Mouse (Mus musculus) liver, embryonic 12.5 days (tissue): ENCODE results near the gene Podnl1. TPM values are rescaled to one million over a fixed set of nuclear protein-coding genes. Genes with fewer than 3 reads are reported as not detected.
A peak's percentile ranks its signal among the peaks of the same experiment; 100 is the strongest.

Experiments
- ATAC-seq: fragments of 200-750 bp; cut with Nextera tagmentation; 2 replicates; pipeline ENCODE4 v1.8.0; 2017; ENCODE audit warnings: moderate number of reproducible peaks, mild to moderate bottlenecking, moderate library complexity
- H3K27ac ChIP-seq: fragments of 300-500 bp; sonication (generic); 2 replicates; pipeline ENCODE4 v1.5.1; 2016; ENCODE audit warnings: mild to moderate bottlenecking
- H3K27me3 ChIP-seq: fragments of 300-500 bp; sonication (generic); replicated peaks from 2 replicates; pipeline ENCODE4 v1.6.1; 2016; ENCODE audit warnings: mild to moderate bottlenecking, moderate library complexity
- H3K36me3 ChIP-seq: fragments of 300-500 bp; sonication (generic); 2 replicates; pipeline ENCODE4 v1.6.1; 2016; ENCODE audit warnings: mild to moderate bottlenecking, moderate library complexity
- H3K4me1 ChIP-seq: fragments of 300-500 bp; sonication (generic); 2 replicates; pipeline ENCODE4 v1.6.1; 2016
- H3K4me2 ChIP-seq: fragments of 300-500 bp; sonication (generic); 2 replicates; pipeline ENCODE4 v1.6.1; 2016; ENCODE audit warnings: mild to moderate bottlenecking, moderate library complexity
- H3K4me3 ChIP-seq: fragments of 300-500 bp; sonication (generic); 2 replicates; pipeline ENCODE4 v1.5.1; 2016; ENCODE audit warnings: mild to moderate bottlenecking, moderate library complexity
- H3K9ac ChIP-seq: fragments of 300-500 bp; sonication (generic); 2 replicates; pipeline ENCODE4 v1.6.1; 2016; ENCODE audit warnings: mild to moderate bottlenecking, moderate library complexity
- H3K9me3 ChIP-seq: fragments of 300-500 bp; sonication (generic); replicated peaks from 2 replicates; pipeline ENCODE4 v1.6.1; 2016; ENCODE audit warnings: mild to moderate bottlenecking, moderate library complexity
- WGBS: fragments of 180-500 bp; shearing (Covaris S2); methylation state at CpG from one replicate; pipeline ENCODE4 v1.1.7; 2016; ENCODE audit not compliant: insufficient replicate concordance; 5-methylcytosine and 5-hydroxymethylcytosine counted together
- polyA plus RNA-seq: library from polyadenylated mRNA; unstranded; fragments of >200 nt; fragmentation: Nextera tagmentation; extraction: Ambion mirVana; gene quantifications from 2 replicates; pipeline ENCODE4 v1.2.1, GENCODE M21; 2016

Gene Podnl1
- polyA plus RNA-seq, 1 experiment from 2014 or later = 0.13 TPM

- Histone ChIP-seq H3K27ac (no peak overlapping the region), H3K9ac (no peak overlapping the region), H3K9me3 (no peaks in the 10 kb centered on the region), H3K27me3 (no peaks in the 10 kb centered on the region), H3K36me3 (peaks cover 53% of the 10 kb centered on the region), H3K4me1 (peaks cover 28% of the 10 kb centered on the region), H3K4me2 (no peak overlapping the region), H3K4me3 (no peak overlapping the region)
- no peak for ATAC-seq
- 88% methylated on average over 25 of the region's 25 CpGs for WGBS
These were observed 24.1 kb upstream of the Podnl1 start for GRCm38 (mm10) chr8:84101476-84102270.

- 35% methylated on average over 3 of the region's 3 CpGs for WGBS
- no peak for ATAC-seq
- Histone ChIP-seq H3K4me1 (peaks cover 28% of the 10 kb centered on the region), H3K4me3 (peak overlapping the region; percentile 81), H3K27me3 (no peaks in the 10 kb centered on the region), H3K27ac (peak overlapping the region; percentile 81), H3K9ac (peak overlapping the region; percentile 86), H3K4me2 (peak overlapping the region; percentile 92), H3K9me3 (peaks cover 4% of the 10 kb centered on the region), H3K36me3 (peaks cover 34% of the 10 kb centered on the region)
These were observed 22.2 kb upstream of the Podnl1 start for GRCm38 (mm10) chr8:84103601-84104000.

DNA sequence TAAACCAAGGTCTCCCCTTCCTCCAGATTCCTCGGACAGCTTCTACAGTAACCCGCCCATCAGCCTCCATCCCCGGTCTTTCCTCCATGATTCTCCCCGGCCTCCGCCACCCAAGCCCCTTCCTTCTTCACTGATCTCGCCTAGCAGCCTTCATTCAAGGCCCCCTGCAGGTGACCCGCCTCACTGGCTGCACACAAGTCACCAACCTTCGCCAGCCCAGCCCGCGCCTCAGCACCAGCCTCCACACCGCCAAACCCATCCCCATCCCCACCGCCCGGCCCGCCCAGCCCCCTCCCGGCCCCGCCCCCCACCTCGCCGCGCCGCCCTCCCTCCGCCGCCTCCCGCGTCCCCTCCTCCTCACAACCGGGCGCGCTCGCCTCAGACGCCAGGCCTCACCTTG lies 21.6 kb upstream of the Podnl1 start:
- Histone ChIP-seq H3K9ac (peak overlapping the region; percentile 86), H3K4me2 (peak overlapping the region; percentile 92), H3K36me3 (peaks cover 28% of the 10 kb centered on the region), H3K4me1 (peaks cover 28% of the 10 kb centered on the region), H3K27ac (peak overlapping the region; percentile 81), H3K4me3 (peak overlapping the region; percentile 81), H3K27me3 (no peaks in the 10 kb centered on the region), H3K9me3 (peaks cover 4% of the 10 kb centered on the region)
- 2% methylated on average over 26 of the region's 29 CpGs for WGBS
- peak; percentile 76 for ATAC-seq

DNA sequence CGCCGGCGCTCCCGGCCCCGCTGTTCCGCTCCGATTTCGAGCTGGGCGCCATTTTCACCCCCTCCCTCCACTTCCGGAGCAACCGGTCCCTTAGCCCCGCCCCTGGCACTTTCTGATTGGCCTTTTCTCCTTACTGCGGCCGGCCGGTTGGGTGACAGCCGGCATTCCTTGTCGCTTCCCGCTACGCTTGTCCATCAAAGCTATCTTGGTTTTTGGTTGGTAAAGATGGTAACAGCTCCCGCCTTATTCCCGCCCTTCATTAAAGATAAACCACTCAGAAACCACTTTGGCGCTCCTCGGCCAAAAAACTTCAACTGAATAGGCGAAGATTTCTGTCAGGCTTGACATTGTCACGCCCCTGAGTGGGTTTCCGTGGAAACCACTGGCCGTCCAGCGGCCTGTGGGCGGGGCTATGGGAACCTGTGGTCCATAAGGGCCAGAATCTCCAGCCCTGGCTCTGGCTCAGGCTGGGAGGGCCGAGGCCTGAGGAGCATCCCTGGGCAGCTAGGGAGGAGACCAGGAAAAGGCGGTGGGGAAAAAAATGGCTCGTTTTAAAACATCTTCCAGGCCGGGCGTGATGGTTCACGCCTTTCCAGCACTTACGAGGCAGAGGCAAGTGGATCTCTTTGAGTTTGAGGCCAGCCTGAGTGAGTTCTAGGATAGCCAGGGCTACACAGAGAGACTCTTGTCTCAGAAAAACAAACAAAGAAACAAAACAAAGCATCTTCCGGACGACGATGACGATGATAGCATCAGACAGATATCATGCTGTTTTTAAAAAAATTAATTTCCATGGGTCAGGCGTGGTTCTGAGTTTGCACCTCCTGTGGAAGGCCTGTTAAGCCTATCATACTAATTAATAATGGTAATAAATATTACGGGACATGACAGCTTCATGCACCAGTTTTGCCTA lies 20.8 kb upstream of the Podnl1 start, which contains the start of gene Dcaf15:
Gene Dcaf15, minus strand, starts transcription at position 72 of the 913 bp plus-strand sequence.
- Histone ChIP-seq H3K4me2 (peak within 1 kb of the TSS; percentile 92), H3K4me1 (peaks cover 28% of the 10 kb centered on the region), H3K4me3 (peak within 1 kb of the TSS; percentile 81), H3K9me3 (peaks cover 4% of the 10 kb centered on the region), H3K27ac (peak within 1 kb of the TSS; percentile 81), H3K27me3 (no peaks in the 10 kb centered on the region), H3K36me3 (peaks cover 25% of the 10 kb centered on the region), H3K9ac (peak within 1 kb of the TSS; percentile 86)
- 10% methylated on average over 42 of the region's 42 CpGs for WGBS
- peak; percentile 96 for ATAC-seq

DNA sequence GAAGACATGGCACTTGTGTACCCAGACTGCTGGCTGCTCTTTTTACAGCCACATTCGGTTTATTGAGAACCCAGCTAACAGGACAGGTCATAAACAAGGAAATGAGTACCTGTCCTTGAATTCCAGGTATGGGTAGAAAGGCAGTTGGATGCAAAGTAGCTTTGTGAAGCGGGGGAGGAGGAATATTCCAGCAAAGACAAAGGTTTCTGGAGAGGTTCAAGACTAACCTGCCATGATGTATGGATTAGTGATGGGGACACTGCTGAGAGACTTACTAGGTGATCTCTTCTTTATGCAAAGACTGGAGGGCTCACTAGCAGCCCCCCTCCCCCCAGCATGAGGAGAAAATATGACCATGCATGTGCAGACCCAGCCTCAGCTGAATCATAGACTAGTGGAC lies 20.1 kb upstream of the Podnl1 start:
- Histone ChIP-seq H3K4me2 (peak overlapping the region; percentile 92), H3K27ac (no peak overlapping the region), H3K9me3 (peaks cover 4% of the 10 kb centered on the region), H3K9ac (no peak overlapping the region), H3K36me3 (peaks cover 23% of the 10 kb centered on the region), H3K4me3 (peak overlapping the region; percentile 81; the same call in 1 of the 2 replicates), H3K4me1 (peaks cover 28% of the 10 kb centered on the region), H3K27me3 (no peaks in the 10 kb centered on the region)
- no peak for ATAC-seq
- WGBS = 74% methylated on average over 2 of the region's 2 CpGs

DNA sequence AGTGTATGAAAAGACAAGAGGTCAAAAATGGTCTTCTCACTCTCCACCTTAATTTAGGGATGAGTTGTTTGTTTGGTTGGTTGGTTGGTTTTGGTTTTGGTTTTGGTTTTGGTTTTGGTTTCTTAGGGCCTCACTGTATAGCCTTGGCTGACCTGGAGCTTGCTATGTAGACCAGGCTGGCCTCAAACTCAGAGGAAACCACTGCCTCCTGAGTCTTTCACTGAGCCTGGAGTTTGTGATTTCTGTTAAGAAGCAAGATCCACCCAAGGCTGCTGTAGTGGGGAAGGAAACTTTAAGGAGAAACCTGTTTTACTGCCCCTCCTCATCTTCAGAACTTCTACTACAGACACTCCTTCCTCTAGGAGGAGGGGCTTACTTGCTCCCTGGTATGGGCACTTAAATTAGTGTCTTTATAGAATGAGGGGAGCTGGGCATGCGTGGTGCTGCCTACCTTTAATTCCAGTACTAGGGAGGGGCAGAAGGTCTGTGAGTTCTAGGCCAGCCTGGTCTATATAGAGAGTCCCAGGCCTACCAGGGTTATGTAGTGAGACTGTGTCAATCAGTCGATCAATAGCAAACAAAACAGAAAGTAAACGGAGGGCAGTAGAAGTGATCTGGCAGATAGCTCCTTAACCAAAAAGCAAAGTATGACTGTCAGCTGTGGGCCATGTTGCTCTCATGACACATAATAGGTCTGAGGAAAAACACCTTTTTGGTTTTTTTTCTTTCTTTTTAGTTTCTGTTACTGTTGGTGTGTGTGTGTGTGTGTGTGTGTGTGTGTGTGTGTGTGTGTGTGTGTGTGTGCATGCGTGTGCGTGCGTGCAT lies 19.4 kb upstream of the Podnl1 start:
- Histone ChIP-seq H3K4me1 (peaks cover 28% of the 10 kb centered on the region), H3K27me3 (no peaks in the 10 kb centered on the region), H3K9ac (no peak overlapping the region), H3K27ac (no peak overlapping the region), H3K36me3 (peaks cover 15% of the 10 kb centered on the region), H3K4me3 (no peak overlapping the region), H3K4me2 (no peak overlapping the region), H3K9me3 (peaks cover 4% of the 10 kb centered on the region)
- no peak for ATAC-seq
- 87% methylated on average over 6 of the region's 6 CpGs for WGBS

DNA sequence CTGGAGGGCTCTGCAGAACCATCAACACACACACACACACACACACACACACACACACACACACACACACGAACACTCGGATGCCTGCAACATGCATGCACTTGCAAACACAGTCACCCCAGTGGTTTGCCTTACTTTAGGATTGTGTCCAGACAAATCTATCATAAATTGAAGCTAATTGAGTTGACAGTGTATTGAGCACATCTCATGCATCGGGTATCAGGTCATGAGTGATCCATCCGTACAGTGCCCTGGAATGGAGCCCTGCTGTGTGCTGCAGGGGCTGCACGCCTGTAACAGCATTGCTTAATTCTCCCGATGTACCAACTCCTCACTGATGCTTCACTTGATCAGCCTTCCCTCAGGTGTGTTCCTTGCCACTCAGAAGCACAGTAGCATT lies 10.1 kb upstream of the Podnl1 start:
- H3K4me3 ChIP-seq = no peak overlapping the region
- H3K27ac ChIP-seq = no peak overlapping the region
- WGBS = 71% methylated on average over 6 of the region's 6 CpGs
- H3K9me3 ChIP-seq = no peaks in the 10 kb centered on the region
- no peak overlapping the region for H3K4me2 ChIP-seq
- H3K27me3 ChIP-seq = 0 out of 2 replicates have a peak, but pooled peaks cover 4% of the 10 kb centered on the region
- no peaks in the 10 kb centered on the region for H3K4me1 ChIP-seq
- no peak for ATAC-seq
- no peak overlapping the region for H3K9ac ChIP-seq
- no peaks in the 10 kb centered on the region for H3K36me3 ChIP-seq

GRCm38 (mm10) chr8:84122151-84122550 lies 3.6 kb upstream of the Podnl1 start:
- H3K4me1 ChIP-seq = no peaks in the 10 kb centered on the region
- no peaks in the 10 kb centered on the region for H3K9me3 ChIP-seq
- H3K27ac ChIP-seq = no peak overlapping the region
- no peak overlapping the region for H3K4me3 ChIP-seq
- H3K36me3 ChIP-seq = no peaks in the 10 kb centered on the region
- H3K4me2 ChIP-seq = no peak overlapping the region
- WGBS = 77% methylated on average over 3 of the region's 3 CpGs
- no peak for ATAC-seq
- no peak overlapping the region for H3K9ac ChIP-seq
- H3K27me3 ChIP-seq = peaks cover 12% of the 10 kb centered on the region; the same call in 1 of the 2 replicates

- Histone ChIP-seq H3K36me3 (no peaks in the 10 kb centered on the region), H3K4me1 (peaks cover 12% of the 10 kb centered on the region), H3K9me3 (no peaks in the 10 kb centered on the region), H3K4me3 (no peak overlapping the region), H3K4me2 (no peak overlapping the region), H3K27me3 (peaks cover 15% of the 10 kb centered on the region; the same call in 1 of the 2 replicates), H3K27ac (no peak overlapping the region), H3K9ac (no peak overlapping the region)
- no peak for ATAC-seq
- WGBS = 24% methylated on average over 2 of the region's 2 CpGs
These were observed 953 bp downstream of the Podnl1 start for GRCm38 (mm10) chr8:84126742-84127141.

GRCm38 (mm10) chr8:84127202-84127901 lies 1.6 kb downstream of the Podnl1 start:
- no peak overlapping the region for H3K4me2 ChIP-seq
- 32% methylated on average over 17 of the region's 17 CpGs for WGBS
- peaks cover 3% of the 10 kb centered on the region; the same call in 1 of the 2 replicates for H3K36me3 ChIP-seq
- peaks cover 12% of the 10 kb centered on the region for H3K4me1 ChIP-seq
- H3K9me3 ChIP-seq = no peaks in the 10 kb centered on the region
- no peak overlapping the region for H3K4me3 ChIP-seq
- ATAC-seq = no peak
- H3K27me3 ChIP-seq = peaks cover 15% of the 10 kb centered on the region; the same call in 1 of the 2 replicates
- no peak overlapping the region for H3K27ac ChIP-seq
- H3K9ac ChIP-seq = no peak overlapping the region

- WGBS = 52% methylated on average over 8 of the region's 8 CpGs
- Histone ChIP-seq H3K9ac (no peak overlapping the region), H3K4me3 (no peak overlapping the region), H3K4me1 (peaks cover 12% of the 10 kb centered on the region), H3K9me3 (no peaks in the 10 kb centered on the region), H3K27me3 (peaks cover 15% of the 10 kb centered on the region; the same call in 1 of the 2 replicates), H3K4me2 (no peak overlapping the region), H3K36me3 (peaks cover 12% of the 10 kb centered on the region), H3K27ac (no peak overlapping the region)
- no peak for ATAC-seq
These were observed 2.5 kb downstream of the Podnl1 start for GRCm38 (mm10) chr8:84128277-84128676.
